Mouse (Mus musculus): ENCODE results near the gene Hist1h2br. TPM values are rescaled to one million over a fixed set of nuclear protein-coding genes. Genes with fewer than 3 reads are reported as not detected.
"Not testable (repeated sequence)": the region's sequence is repeated elsewhere in the genome, so short reads cannot be mapped to it uniquely, and the experiment has no call there.

Gene Hist1h2br
- polyA plus RNA-seq, 1 experiment from 2014 or later: 4.8 TPM

GRCm38 (mm10) chr13:21797163-21797562, 36.4 kb upstream of the Hist1h2br start:
- ATAC-seq (ENCODE audit: low read depth); H3K4me3 ChIP-seq (ENCODE audit: low read depth, low read length); H3K9me3 ChIP-seq (ENCODE audit: control insufficient read depth, low read length); H3K27ac ChIP-seq (ENCODE audit: low read depth, low read length); H3K27me3 ChIP-seq (ENCODE audit: control insufficient read depth, insufficient read depth, low read length); H3K9ac ChIP-seq (replicated peaks; ENCODE audit: low read depth, low read length); H3K4me2 ChIP-seq (ENCODE audit: low read depth, low read length); H3K4me1 ChIP-seq (ENCODE audit: control insufficient read depth, insufficient read depth, low read length); H3K36me3 ChIP-seq (ENCODE audit: control insufficient read depth, insufficient read depth, low read length): not testable (repeated sequence)

GRCm38 (mm10) chr13:21803058-21803457, 30.5 kb upstream of the Hist1h2br start:
- not testable (repeated sequence) for H3K4me1 ChIP-seq (ENCODE audit: control insufficient read depth, insufficient read depth, low read length); H3K27ac ChIP-seq (ENCODE audit: low read depth, low read length); H3K9me3 ChIP-seq (ENCODE audit: control insufficient read depth, low read length); H3K27me3 ChIP-seq (ENCODE audit: control insufficient read depth, insufficient read depth, low read length); H3K36me3 ChIP-seq (ENCODE audit: control insufficient read depth, insufficient read depth, low read length); H3K4me2 ChIP-seq (ENCODE audit: low read depth, low read length); H3K9ac ChIP-seq (replicated peaks; ENCODE audit: low read depth, low read length); H3K4me3 ChIP-seq (ENCODE audit: low read depth, low read length)
- ATAC-seq (ENCODE audit: low read depth): peak; percentile 68; the same call in 1 of the 2 replicates
- no CpG with 5 or more reads among the region's 4 CpGs for WGBS

GRCm38 (mm10) chr13:21810073-21810472, 23.5 kb upstream of the Hist1h2br start, which contains the start of the genes Hist1h2bq and Hist1h2ao:
Hist1h2bq (minus strand) TSS chr13:21810197.
Hist1h2ao (plus strand) TSS chr13:21810465.
- peak; percentile 98 for ATAC-seq (ENCODE audit: low read depth)
- H3K4me3 ChIP-seq (ENCODE audit: low read depth, low read length); H3K27me3 ChIP-seq (ENCODE audit: control insufficient read depth, insufficient read depth, low read length); H3K4me2 ChIP-seq (ENCODE audit: low read depth, low read length); H3K27ac ChIP-seq (ENCODE audit: low read depth, low read length); H3K9ac ChIP-seq (replicated peaks; ENCODE audit: low read depth, low read length); H3K36me3 ChIP-seq (ENCODE audit: control insufficient read depth, insufficient read depth, low read length); H3K4me1 ChIP-seq (ENCODE audit: control insufficient read depth, insufficient read depth, low read length); H3K9me3 ChIP-seq (ENCODE audit: control insufficient read depth, low read length): not testable (repeated sequence)
- no CpG with 5 or more reads among the region's 23 CpGs for WGBS

GRCm38 (mm10) chr13:21811074-21811473, 22.5 kb upstream of the Hist1h2br start:
- peak; percentile 22 for ATAC-seq (ENCODE audit: low read depth)
- not testable (repeated sequence) for H3K9me3 ChIP-seq (ENCODE audit: control insufficient read depth, low read length); H3K4me2 ChIP-seq (ENCODE audit: low read depth, low read length); H3K36me3 ChIP-seq (ENCODE audit: control insufficient read depth, insufficient read depth, low read length); H3K27me3 ChIP-seq (ENCODE audit: control insufficient read depth, insufficient read depth, low read length); H3K9ac ChIP-seq (replicated peaks; ENCODE audit: low read depth, low read length); H3K27ac ChIP-seq (ENCODE audit: low read depth, low read length); H3K4me3 ChIP-seq (ENCODE audit: low read depth, low read length); H3K4me1 ChIP-seq (ENCODE audit: control insufficient read depth, insufficient read depth, low read length)
- no CpG with 5 or more reads among the region's 8 CpGs for WGBS

GRCm38 (mm10) chr13:21811539-21811938, 22.0 kb upstream of the Hist1h2br start, which contains the start of gene Hist1h4m:
Hist1h4m (plus strand) TSS chr13:21811746.
- H3K4me3 ChIP-seq (ENCODE audit: low read depth, low read length); H3K27ac ChIP-seq (ENCODE audit: low read depth, low read length); H3K4me1 ChIP-seq (ENCODE audit: control insufficient read depth, insufficient read depth, low read length); H3K9ac ChIP-seq (replicated peaks; ENCODE audit: low read depth, low read length); H3K27me3 ChIP-seq (ENCODE audit: control insufficient read depth, insufficient read depth, low read length); H3K9me3 ChIP-seq (ENCODE audit: control insufficient read depth, low read length); H3K36me3 ChIP-seq (ENCODE audit: control insufficient read depth, insufficient read depth, low read length): not testable (repeated sequence)
- H3K4me2 ChIP-seq (ENCODE audit: low read depth, low read length): peak within 1 kb of the TSS; percentile 27; the same call in 1 of the 2 replicates
- no CpG with 5 or more reads among the region's 24 CpGs for WGBS
- ATAC-seq (ENCODE audit: low read depth): peak; percentile 66

- not testable (repeated sequence) for H3K36me3 ChIP-seq (ENCODE audit: control insufficient read depth, insufficient read depth, low read length); H3K9ac ChIP-seq (replicated peaks; ENCODE audit: low read depth, low read length); H3K27ac ChIP-seq (ENCODE audit: low read depth, low read length); H3K27me3 ChIP-seq (ENCODE audit: control insufficient read depth, insufficient read depth, low read length); H3K4me1 ChIP-seq (ENCODE audit: control insufficient read depth, insufficient read depth, low read length); H3K4me3 ChIP-seq (ENCODE audit: low read depth, low read length); H3K9me3 ChIP-seq (ENCODE audit: control insufficient read depth, low read length)
- peak overlapping the region; percentile 27; the same call in 1 of the 2 replicates for H3K4me2 ChIP-seq (ENCODE audit: low read depth, low read length)
- peak; percentile 29; the same call in 1 of the 2 replicates for ATAC-seq (ENCODE audit: low read depth)
- 0% methylated on average over 11 of the region's 14 CpGs for WGBS
These were observed 21.5 kb upstream of the Hist1h2br start for GRCm38 (mm10) chr13:21812092-21812491.

- H3K36me3 ChIP-seq (ENCODE audit: control insufficient read depth, insufficient read depth, low read length); H3K27me3 ChIP-seq (ENCODE audit: control insufficient read depth, insufficient read depth, low read length): not testable (repeated sequence)
- WGBS: 67% methylated on average over 6 of the region's 16 CpGs
These were observed 13.3 kb upstream of the Hist1h2br start for GRCm38 (mm10) chr13:21820082-21820890.

GRCm38 (mm10) chr13:21828511-21828910, 5.0 kb upstream of the Hist1h2br start:
- H3K4me1 ChIP-seq (ENCODE audit: control insufficient read depth, insufficient read depth, low read length): no peaks in the 10 kb centered on the region
- H3K4me2 ChIP-seq (ENCODE audit: low read depth, low read length): no peak overlapping the region
- H3K9ac ChIP-seq (replicated peaks; ENCODE audit: low read depth, low read length): no peak overlapping the region
- H3K9me3 ChIP-seq (ENCODE audit: control insufficient read depth, low read length): no peaks in the 10 kb centered on the region
- no peaks in the 10 kb centered on the region for H3K27me3 ChIP-seq (ENCODE audit: control insufficient read depth, insufficient read depth, low read length)
- 89% methylated on average over 3 of the region's 3 CpGs for WGBS
- no peak overlapping the region for H3K27ac ChIP-seq (ENCODE audit: low read depth, low read length)
- no peaks in the 10 kb centered on the region for H3K36me3 ChIP-seq (ENCODE audit: control insufficient read depth, insufficient read depth, low read length)
- no peak overlapping the region for H3K4me3 ChIP-seq (ENCODE audit: low read depth, low read length)
- ATAC-seq (ENCODE audit: low read depth): no peak

More at GRCm38 (mm10) chr13:21820082-21820890, 13.3 kb upstream of the Hist1h2br start:
- H3K4me3 ChIP-seq (ENCODE audit: low read depth, low read length); H3K27ac ChIP-seq (ENCODE audit: low read depth, low read length); H3K9me3 ChIP-seq (ENCODE audit: control insufficient read depth, low read length); ATAC-seq (ENCODE audit: low read depth); H3K4me2 ChIP-seq (ENCODE audit: low read depth, low read length); H3K4me1 ChIP-seq (ENCODE audit: control insufficient read depth, insufficient read depth, low read length); H3K9ac ChIP-seq (replicated peaks; ENCODE audit: low read depth, low read length): not testable (repeated sequence)

- H3K9ac ChIP-seq (replicated peaks; ENCODE audit: low read depth, low read length): no peak overlapping the region
- no peak overlapping the region for H3K4me3 ChIP-seq (ENCODE audit: low read depth, low read length)
- no peaks in the 10 kb centered on the region for H3K27me3 ChIP-seq (ENCODE audit: control insufficient read depth, insufficient read depth, low read length)
- no peak overlapping the region for H3K27ac ChIP-seq (ENCODE audit: low read depth, low read length)
- no peak overlapping the region for H3K4me2 ChIP-seq (ENCODE audit: low read depth, low read length)
- ATAC-seq (ENCODE audit: low read depth): no peak
- no peaks in the 10 kb centered on the region for H3K36me3 ChIP-seq (ENCODE audit: control insufficient read depth, insufficient read depth, low read length)
- H3K9me3 ChIP-seq (ENCODE audit: control insufficient read depth, low read length): no peaks in the 10 kb centered on the region
- 91% methylated on average over 10 of the region's 10 CpGs for WGBS
- no peaks in the 10 kb centered on the region for H3K4me1 ChIP-seq (ENCODE audit: control insufficient read depth, insufficient read depth, low read length)
These were observed 3.2 kb upstream of the Hist1h2br start for GRCm38 (mm10) chr13:21830344-21830743.

All from neural tube, embryonic 14.5 days (tissue).